Mouse (Mus musculus) right cerebral cortex, postnatal 25 days (tissue): ENCODE results near the gene Gsc2.
"Not testable (repeated sequence)": the region's sequence is repeated elsewhere in the genome, so short reads cannot be mapped to it uniquely, and the experiment has no call there.

Experiments used
- DNase-seq: peaks from one replicate; pipeline ENCODE4 v3.0.0; 2022

Gene Gsc2

GRCm38 (mm10) chr16:17914307-17915249, at the start of gene Gsc2:
Gsc2 (minus strand) TSS chr16:17915059.
- no peak for DNase-seq

- DNase-seq = no peak
Measured at GRCm38 (mm10) chr16:17962091-17962490, 47.2 kb upstream of the Gsc2 start.

GRCm38 (mm10) chr16:17956052-17956638, 41.3 kb upstream of the Gsc2 start:
- DNase-seq = not testable (repeated sequence)

DNA sequence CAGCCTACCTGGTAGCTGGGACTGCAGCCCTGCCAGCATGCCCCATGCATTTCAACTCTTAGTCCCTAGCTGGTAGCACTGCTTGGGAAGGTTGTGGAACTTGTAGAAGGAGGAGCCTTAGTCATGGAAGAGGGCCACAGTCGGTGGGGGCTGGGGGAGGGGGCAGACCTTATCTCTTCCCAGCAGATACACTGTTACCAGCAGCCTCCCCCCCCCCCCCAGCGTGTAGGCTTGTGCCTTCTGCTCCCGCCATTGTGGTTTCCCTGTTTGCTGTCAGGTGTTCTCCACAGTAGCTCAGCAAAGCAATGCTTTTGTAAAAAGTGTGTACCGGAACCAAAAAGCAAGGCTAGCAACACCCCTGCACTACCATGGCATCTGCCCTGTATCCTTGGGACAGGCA, 36.8 kb upstream of the Gsc2 start:
- no peak for DNase-seq

DNA sequence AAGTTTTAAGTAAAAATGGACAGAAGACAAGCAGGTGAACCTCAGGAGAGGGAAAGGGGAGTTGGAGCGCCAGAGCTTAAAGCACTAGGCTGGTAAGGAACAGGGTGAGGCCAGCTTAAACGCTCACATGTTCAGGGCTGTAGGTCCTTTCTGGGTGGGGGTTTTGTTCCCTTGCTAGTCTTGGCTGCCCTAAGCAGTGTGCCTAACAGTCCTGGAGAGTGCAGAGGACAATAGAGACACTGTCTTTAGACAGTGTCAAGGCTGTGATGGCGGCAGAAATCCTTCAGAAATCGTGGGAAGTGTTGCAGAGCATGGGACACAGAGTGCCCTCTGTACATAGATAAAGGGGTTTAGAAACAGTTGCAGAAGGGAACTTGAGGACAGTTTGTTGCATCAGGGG, 35.2 kb upstream of the Gsc2 start:
- no peak for DNase-seq

GRCm38 (mm10) chr16:17949421-17949877, 34.6 kb upstream of the Gsc2 start:
- DNase-seq = no peak

DNA sequence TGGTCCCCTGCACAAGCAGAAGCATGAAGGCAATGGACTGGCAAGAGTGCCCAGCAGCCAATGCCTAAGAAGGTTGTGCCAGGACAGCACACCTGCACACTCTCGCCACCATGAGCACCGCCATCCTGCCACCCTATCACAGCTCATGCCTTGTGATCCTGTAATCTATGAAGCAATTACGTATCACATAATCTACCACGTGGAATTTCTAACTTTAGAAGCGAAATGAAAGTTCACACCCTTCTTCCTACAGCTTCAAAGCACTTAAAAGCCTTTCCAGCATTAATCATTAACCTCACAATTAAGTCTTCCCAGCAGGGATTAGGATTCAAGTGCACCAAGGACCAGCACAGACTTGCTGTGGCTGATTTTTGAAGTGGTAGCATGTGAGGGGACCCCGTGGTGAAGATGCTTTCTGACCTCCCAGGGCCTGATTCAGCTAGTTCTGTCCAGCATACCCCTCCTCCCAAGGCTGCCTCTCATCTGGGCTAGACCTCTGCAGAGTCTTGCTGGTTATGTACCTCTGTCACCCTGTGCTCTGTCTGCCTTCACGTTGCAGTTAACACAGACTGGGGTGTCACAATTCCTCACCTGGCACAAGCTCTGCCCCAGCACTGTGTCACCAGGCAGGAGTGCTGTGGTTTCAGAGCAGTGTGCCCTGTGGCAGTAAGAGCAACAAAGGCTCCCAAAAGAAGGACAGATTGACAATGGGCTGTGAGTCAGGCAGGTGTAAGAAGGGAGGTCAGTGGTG, 30.4 kb upstream of the Gsc2 start:
- DNase-seq = no peak

DNA sequence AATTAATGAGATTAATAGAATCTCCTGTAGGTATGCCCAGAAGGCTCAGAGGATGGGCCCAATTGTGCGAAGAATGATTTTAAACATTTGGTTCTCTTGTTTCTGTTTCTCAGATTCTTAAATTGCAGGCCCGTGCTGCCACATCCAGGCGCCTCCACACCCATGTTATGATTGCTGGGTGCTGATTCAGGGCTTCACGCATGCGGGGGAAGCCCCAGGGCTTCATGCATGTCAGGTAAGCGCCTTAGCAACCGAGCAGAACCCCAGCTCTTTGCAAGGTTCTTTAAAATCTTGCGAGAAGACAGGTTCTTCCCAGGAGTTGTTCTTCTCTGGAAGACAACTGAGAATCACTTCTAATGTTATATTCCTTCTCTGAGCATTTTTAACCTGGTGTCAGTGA, 28.6 kb upstream of the Gsc2 start:
- no peak for DNase-seq

DNA sequence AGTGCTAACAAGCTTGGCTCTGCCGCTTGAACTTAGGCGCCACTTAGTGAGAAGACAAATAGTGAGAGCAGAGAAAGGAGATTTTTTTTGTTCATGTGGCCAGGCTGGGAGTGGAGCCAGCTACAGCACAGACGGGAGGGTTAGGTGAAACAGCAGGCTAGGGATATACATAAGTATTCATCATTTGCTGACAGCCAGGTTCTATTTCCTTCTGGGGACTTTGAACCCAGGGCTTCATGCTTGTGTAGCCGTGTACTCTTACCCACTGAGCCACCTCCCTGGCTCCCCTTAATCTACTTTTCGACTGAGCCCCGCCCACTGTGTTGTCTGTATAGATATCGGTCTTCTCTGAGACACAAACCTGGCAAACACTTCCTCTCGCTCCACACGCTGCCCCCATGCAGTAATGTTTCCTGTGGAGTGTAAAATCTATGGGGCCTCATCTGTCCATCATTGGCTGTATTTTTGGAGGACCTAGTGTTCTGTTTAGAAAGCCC, 24.4 kb upstream of the Gsc2 start:
- DNase-seq = no peak

DNA sequence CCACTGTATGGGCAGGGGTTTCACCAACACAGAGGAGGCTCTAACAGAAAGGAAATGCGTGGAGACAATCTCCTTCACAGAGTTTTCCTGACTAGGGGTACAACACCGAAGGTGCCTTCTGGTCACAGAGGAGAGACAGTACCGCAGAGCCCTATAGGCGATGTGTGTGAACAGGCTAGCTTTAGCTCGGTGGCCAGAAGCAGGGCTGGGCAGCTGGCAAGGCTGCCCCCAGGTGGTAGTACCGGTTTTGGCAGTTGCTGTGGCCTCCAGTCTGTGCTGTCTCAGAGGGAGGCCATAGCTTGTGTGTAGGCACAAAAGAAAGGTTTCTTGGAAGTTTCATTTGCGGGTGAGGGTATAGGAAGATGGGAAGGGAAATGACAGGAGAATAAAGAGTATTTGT, 24.0 kb upstream of the Gsc2 start:
- DNase-seq = peak; percentile 58

DNA sequence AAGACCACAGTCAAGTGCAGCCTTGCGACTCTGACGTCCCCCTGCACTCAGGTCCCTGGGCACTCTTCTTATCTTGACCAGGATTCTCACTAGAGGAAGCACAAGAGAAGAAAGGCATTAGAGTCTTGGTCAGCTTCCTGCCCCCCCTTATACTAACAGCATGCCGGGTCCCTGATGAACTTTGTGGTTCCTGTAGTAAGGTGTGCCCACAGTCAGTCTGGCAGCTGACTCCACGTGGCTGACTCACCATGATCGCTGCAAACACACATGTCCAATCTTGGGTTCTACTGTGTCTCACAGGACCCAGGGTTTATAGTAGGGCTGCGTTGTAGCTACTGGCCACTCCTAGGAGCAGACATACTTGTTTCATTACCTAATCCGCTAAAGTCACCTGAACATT, 23.3 kb upstream of the Gsc2 start:
- DNase-seq = no peak

- DNase-seq = no peak
Measured at GRCm38 (mm10) chr16:17936776-17937175, 21.9 kb upstream of the Gsc2 start.

DNA sequence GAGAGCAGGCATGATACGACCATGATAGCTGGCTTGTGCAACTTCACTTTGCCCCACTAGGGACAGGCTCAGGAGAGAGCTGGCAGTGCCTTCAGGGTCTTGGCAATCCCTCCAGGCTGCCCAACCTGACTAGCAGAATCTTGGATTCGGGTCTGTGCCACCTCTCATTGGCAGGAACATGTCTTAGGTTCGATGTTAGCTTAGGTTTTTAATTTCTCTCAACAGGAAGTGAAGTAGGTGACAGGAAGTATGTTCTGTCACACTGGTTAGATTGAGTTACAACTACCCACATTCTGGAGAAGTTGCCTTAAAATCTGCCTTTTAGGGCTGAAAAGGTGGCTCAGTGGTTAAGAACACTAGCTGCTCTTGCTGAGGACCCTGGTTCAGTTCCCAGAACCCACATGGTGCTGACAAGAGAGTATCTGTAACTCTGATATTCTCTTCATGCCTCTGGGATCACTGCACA, 19.6 kb upstream of the Gsc2 start:
- no peak for DNase-seq

GRCm38 (mm10) chr16:17933594-17934444, 19.0 kb upstream of the Gsc2 start:
- no peak for DNase-seq

- DNase-seq = no peak
Measured at GRCm38 (mm10) chr16:17931906-17932460, 17.1 kb upstream of the Gsc2 start.

DNA sequence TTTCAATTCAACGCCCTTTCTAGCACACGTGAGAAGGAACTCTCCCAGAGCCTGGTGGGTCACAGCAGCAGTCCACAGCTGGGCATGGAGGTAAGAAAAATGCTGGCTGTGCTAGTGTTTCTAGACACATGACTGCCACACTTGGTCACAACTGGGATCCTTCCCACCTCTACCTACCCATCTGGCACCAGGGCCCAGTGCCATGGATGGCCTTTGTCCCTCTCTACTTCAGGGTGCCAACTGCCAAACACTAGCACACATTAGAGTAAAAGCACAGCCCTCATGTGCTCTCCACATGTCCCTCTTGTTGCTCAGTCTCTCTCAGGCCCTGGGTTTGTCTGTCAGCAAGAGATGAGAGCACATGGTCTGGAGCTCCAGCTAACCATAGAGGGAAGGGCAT, 14.8 kb upstream of the Gsc2 start:
- no peak for DNase-seq

DNA sequence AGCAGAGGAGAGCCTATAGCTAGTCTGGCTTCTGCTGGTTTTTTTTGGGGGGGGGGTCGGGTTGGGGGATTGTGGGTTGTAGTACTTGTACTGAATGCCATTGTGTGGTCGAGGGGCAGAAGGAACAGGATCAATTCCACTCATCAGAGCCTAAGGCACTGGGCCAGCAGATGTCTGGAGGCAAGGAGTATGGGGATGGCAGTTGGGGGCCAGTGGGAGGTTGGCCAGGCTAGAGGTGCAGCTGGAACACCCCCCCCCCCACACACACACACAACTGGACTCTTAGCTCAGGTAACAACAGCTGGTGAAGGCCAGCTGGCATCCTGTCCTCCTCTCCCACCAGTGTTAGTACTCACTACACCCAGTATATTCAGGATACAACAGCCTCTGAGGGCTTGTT, 14.4 kb upstream of the Gsc2 start:
- no peak for DNase-seq

DNA sequence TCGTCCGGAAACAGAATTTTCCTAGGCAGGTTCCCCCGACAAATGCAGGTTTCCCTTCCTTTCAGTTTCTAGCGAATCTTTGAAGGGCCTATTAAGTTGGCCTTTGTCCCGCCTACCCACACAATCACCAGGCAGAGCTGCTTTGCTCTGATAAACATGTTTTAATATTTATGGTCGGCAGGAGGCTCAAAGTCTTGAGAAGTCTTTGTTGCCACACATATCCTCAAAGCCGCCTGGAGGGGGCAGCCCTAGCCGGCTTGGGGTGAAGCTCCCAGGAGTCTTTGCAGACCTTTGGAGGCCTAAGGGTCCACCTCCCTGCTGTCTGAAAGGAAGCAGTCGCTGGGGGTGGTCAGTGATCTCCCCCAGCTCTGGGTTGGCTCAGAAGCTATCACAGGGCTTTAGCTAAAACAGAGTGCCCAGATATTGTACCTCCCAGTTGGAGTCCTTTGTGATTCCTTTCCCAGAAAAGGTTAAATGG, 13.8 kb upstream of the Gsc2 start:
- no peak for DNase-seq

DNA sequence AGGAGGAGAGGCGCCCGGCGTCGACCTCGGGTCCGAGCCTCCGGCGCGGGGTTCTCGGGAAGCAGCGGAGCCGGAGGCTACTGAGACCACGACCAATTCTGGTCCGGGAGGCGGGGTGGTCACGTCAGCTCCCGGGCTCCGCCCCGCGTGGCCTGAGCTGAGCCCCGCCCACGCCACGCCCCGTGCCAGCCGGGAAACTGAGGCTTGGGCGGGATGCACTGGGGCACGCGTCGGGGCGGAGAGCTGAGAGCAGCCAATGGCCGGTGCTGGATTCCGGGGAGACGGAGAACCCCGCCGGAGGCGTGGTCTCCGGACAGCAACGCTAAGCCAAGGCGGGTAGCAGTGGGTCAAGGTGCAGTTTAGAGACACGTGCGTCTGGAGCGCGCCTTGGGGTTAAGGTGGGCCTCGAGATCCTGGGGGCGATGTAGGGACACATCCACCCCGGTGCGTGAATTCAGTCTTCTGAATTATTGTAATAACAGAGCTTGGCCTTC, 13.3 kb upstream of the Gsc2 start, which contains the start of gene Slc25a1:
Gene Slc25a1, minus strand, starts transcription at position 133 of the 494 bp plus-strand sequence.
- peak; percentile 83 for DNase-seq

DNA sequence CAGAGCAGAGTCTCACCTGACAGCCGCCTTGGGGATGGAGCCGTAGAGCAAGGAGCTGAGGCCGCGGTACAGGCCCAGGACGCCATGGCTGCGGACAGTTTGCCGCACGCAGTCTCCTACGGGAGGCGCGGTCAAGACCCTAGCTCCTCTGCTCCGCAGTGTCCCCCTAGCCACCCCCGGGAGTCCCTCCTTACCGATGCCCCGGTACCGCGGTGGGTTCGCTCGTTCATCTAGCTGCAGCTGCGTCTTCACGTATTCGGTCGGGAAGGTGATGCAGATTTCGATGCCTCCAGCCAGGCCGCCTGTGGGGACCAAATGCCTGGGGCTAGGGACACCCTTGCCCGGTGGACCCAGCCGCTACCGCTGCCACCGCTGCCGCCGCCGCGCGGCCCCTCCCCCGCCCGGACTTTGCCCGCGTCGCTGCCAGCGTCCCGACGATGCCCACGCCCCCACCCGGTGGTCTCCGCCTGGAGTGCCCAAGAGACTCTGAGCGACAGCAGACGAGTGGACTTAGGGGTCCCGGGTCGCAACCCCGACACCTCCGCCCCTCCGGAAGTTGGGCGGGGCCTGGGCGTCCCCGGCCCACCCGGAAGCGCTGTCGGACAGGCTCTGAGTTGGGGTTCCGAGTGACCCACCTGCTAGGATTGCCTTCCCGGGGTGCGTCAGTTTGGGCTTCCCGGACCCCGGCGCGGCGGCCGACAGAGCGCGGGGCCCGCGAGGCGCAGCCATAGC, 12.7 kb upstream of the Gsc2 start:
- DNase-seq = peak; percentile 54

GRCm38 (mm10) chr16:17922163-17922538, 7.3 kb upstream of the Gsc2 start:
- DNase-seq = no peak
